Mouse (Mus musculus) cortical plate, adult 2 months (tissue): ENCODE measurements around the gene Fgl2. TPM values are rescaled to one million over a fixed set of nuclear protein-coding genes. Genes with fewer than 3 reads are reported as not detected.

ENCODE experiments used
- H3K27ac ChIP-seq: fragments of 200-500 bp; 2 replicates; pipeline ENCODE4 v1.5.1; 2012; ENCODE audit warnings: low read length, control low read depth, inconsistent platforms; ENCODE audit not compliant: insufficient read depth
- H3K4me1 ChIP-seq: fragments of 200-500 bp; 2 replicates; pipeline ENCODE4 v1.6.1; 2011; ENCODE audit warnings: low read length; ENCODE audit not compliant: control insufficient read depth, insufficient read depth
- H3K4me3 ChIP-seq: fragments of 200-500 bp; 2 replicates; pipeline ENCODE4 v1.5.1; 2011; ENCODE audit warnings: mild to moderate bottlenecking, low read length, control low read depth; ENCODE audit not compliant: insufficient read depth
- CTCF ChIP-seq: fragments of 200-500 bp; IDR thresholded peaks from 2 replicates; pipeline ENCODE4 v1.5.1; 2011; ENCODE audit warnings: mild to moderate bottlenecking, control low read depth, low read length; ENCODE audit not compliant: insufficient read depth; ENCODE audit errors: extremely low read depth
- POLR2A ChIP-seq: fragments of 200-500 bp; IDR thresholded peaks from 2 replicates; pipeline ENCODE4 v1.6.1; 2011; ENCODE audit warnings: mild to moderate bottlenecking, low read length, control low read depth; ENCODE audit not compliant: insufficient read depth; ENCODE audit errors: extremely low read depth
- polyA plus RNA-seq: library from polyadenylated mRNA; depleted of rRNA; stranded (reverse); fragments of >200 nt; gene quantifications from 2 replicates; pipeline ENCODE4 v1.2.3, GENCODE M21; 2012

Fgl2 gene
- polyA plus RNA-seq, 1 experiment, result 1.1 TPM

DNA sequence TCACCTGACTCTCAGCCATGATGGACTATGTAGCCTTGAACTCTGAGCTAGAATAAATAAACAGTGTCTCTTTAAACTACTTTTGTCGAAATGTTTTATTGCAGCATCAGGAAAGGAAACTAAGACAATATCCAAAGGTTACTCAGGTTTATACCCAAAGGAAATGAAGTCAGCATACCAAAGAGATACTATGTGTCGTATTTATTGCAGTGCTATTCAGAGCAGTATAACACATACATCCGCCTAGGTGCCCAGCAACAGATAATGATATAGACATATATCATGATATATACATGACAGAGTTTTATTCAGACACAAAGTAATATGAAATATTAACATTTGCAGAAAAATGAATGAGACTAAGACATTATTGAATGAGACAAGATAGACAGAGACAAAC is 9.1 kb upstream of the Fgl2 start:
- no peak overlapping the region for H3K27ac ChIP-seq
- no peak overlapping the region for H3K4me3 ChIP-seq

DNA sequence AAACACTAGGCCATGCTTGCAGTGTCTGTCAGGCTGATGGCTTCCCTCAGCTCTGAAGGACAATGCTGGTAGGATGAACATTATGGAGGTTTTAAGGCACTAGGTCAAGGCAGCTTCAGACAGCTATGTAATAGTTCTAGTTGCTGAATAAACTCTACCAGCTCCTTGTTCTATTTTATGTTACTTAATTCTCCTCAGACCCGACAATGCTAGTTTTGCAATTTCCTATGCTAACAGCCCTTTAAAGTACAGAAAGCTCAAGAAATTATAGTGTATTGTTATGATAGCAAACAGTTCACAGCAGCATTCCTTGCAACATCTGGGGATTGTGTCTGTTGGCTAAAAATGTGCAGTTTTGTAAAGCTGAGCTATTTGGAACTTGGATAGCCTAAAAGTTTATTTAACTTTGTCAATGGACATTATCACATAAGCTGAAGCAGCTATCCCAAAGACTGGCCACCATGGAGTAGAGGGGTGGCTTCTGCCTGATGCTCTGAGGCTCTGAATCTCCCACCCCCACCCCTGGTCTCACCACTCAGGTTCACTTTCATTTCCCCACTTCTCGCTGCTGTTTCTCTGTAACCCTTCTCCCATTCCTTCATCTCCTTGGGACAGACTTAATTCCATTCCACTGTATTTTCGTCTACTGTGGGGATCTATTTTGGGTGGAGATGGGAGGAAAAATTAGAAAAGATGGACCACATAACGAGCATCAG is 5.9 kb upstream of the Fgl2 start:
- H3K4me1 ChIP-seq, result no peaks in the 10 kb centered on the region
- no peak overlapping the region for H3K27ac ChIP-seq
- TF ChIP-seq POLR2A (no peak), CTCF (no peak)
- H3K4me3 ChIP-seq, result no peak overlapping the region

More for the DNA sequence above, 9.1 kb upstream of the Fgl2 start:
- H3K4me1 ChIP-seq, result no peaks in the 10 kb centered on the region
- TF ChIP-seq CTCF (no peak), POLR2A (no peak)

DNA sequence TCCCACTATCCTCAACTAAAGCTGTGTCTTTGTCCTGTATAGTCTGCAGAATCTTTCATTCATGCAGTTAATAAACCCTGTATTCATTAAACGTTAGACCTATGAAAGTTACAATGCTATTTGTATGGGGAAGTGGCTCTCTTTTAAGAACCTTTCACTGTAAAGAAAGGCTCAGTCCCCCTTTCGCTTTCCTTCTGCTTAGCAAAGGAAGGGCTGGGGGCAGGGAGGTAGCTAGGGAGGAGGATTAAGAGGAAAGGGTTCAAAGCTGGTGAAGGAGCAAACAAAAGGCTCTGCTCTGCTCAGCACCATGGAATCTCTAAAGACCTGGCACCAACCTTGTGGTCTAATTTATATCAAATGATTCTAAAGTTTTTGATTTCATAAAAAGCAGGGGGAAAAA is 4.9 kb upstream of the Fgl2 start:
- H3K4me3 ChIP-seq, result no peak overlapping the region
- H3K27ac ChIP-seq, result no peak overlapping the region
- TF ChIP-seq CTCF (no peak), POLR2A (no peak)
- no peaks in the 10 kb centered on the region for H3K4me1 ChIP-seq

DNA sequence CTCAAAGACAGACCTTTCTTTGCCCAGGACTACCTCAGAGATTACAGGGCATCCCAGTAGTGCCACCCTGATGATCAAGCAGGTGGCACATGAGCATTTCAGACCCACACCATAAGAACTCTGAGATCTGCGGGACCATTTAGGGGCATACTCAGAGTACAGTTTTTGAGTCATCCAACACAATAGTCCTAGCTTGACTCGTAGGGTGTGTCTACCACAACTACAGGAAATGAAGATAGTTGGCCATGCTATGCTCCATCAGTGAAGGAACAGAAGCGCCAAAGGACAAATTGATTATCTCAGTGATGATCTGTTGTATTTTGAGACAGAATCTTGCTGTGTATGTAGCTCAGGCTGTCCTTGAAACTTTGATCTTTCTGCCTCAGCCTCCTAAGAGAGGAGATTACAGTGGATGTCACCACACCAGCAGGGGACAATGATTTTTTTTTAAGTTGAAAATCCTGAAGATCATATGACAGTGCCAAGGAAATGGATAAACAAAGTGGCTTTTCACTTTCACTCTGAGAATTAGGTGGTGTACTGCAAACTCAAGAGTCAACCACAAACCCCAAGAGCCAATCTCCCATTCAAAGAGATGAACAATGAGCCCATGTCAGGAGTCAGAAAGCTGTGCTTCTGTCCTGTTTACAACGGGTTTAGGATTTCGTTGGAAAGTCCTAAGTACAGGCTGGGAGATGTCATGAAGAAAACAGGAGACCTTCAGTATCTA is 2.1 kb upstream of the Fgl2 start:
- Histone ChIP-seq H3K4me3 (no peak overlapping the region), H3K4me1 (no peaks in the 10 kb centered on the region), H3K27ac (no peak overlapping the region)
- no peak for TF ChIP-seq POLR2A
- TF ChIP-seq CTCF, result no peak

DNA sequence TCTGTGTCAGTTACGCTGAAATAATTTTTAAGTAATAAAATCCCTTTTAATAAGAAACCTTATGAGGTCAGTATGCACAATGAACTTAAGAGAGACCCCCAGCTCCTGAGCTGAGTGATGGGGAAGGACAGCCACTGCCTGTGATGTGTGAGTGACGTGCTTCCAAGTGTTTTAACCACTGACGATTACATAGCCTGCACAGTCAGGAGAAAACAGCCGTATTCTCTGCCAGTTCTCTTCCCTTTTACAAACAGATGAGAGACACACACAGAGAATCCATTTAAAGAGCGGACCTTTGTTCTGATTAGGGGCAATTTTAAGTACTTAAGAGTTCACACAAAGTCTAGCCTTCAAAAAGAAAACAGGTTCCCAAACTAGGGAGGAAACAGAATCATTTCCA is 522 bp upstream of the Fgl2 start:
- no peaks in the 10 kb centered on the region for H3K4me1 ChIP-seq
- TF ChIP-seq CTCF (no peak), POLR2A (no peak)
- no peak overlapping the region for H3K27ac ChIP-seq
- H3K4me3 ChIP-seq, result peak overlapping the region; percentile 34; the same call in 1 of the 2 replicates

DNA sequence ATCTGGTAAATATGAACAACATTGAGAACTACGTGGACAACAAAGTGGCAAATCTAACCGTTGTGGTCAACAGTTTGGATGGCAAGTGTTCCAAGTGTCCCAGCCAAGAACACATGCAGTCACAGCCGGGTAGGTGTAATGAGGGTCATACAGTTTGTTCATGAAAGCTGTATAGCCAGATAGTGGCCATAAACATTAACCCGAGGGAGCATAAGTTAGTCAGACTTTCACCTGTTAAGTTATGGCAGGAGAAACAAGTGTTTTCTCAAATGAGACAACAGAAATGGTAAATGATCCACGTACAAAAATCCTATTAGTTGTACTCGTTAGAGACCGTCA is 707 bp downstream of the Fgl2 start:
- peak overlapping the region; percentile 34; the same call in 1 of the 2 replicates for H3K4me3 ChIP-seq
- H3K4me1 ChIP-seq, result no peaks in the 10 kb centered on the region
- TF ChIP-seq POLR2A, result no peak
- TF ChIP-seq CTCF, result no peak
- no peak overlapping the region for H3K27ac ChIP-seq

DNA sequence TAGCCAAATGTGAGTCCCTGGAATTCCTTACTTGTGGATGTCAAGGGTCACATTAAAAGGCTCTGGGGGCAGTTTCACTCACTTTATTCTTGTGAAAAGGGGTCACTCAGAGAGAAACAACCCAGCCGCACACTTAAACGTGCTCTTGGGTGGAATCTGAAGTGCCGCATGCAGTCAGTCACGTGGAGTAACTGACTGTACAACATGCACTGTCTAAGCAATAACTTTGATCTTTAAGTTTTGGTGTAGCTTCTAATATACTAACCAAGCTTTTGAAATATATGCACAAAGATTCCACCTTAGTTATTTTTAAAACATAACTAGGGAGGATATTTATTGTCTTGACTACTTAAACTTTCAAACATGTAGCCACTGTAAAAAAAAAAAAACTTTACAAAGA is 4.5 kb downstream of the Fgl2 start:
- H3K4me1 ChIP-seq, result no peaks in the 10 kb centered on the region
- no peak overlapping the region for H3K4me3 ChIP-seq
- H3K27ac ChIP-seq, result no peak overlapping the region
- TF ChIP-seq CTCF, result no peak
- TF ChIP-seq POLR2A, result no peak

DNA sequence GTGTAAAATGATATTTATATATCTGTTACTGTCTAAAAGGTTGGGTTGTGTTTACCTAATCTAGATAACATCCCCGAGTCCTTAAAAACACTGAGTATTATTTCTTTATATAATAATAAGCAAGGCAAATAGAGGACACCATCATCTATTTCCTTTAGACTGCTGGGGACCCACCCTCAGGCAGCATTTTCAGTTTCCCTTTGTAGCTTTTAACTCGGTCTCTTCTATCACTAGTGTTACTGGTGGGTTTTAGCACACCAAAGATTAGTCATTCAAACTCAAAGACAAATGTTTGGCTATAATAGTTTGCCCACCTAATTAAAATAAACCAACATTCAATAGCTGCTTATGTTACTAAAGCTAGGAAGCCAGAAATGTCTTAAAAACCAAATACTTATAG is 6.0 kb downstream of the Fgl2 start:
- H3K4me1 ChIP-seq, result no peaks in the 10 kb centered on the region
- no peak overlapping the region for H3K27ac ChIP-seq
- TF ChIP-seq CTCF (no peak), POLR2A (no peak)
- H3K4me3 ChIP-seq, result no peak overlapping the region

DNA sequence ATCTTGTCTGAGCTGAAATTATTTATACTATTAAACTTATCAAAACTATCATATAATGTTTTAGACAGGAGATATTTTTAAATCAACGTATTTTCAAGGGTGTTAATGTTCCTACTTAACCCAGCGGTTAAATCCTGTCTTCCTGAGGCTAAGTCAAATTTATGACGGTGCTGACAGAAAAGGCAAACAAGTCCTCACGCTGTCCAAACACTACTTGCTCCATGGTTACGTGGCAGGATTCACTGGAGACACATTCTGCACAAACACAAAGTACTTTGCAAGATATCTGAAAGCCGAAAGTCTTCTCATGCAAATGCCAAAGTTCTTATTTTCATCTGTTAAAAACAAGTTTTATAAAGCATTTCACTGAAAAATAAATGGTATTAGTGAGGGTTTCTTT is 9.5 kb downstream of the Fgl2 start:
- no peak overlapping the region for H3K27ac ChIP-seq
- TF ChIP-seq CTCF (no peak), POLR2A (no peak)
- no peaks in the 10 kb centered on the region for H3K4me1 ChIP-seq
- H3K4me3 ChIP-seq, result no peak overlapping the region

DNA sequence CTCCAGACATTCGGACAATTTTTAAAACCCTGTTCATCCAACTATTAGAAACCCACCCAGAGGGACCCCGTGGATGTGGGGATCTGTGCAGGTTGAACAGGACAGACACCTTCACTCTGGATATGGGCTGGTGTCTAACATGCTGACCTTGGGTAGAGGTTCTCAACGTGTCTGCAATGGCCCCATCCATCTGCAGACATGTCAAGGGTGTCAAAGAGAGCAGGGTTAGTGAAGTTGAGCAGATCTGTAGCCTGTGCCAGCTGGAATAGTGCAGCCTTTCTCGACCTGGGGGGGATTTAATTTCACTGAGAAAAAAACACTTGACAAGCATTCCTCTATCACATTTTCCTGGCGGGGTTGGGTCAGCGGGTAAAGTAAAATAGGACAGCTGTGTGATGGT is 10.2 kb downstream of the Fgl2 start:
- no peaks in the 10 kb centered on the region for H3K4me1 ChIP-seq
- TF ChIP-seq POLR2A (no peak), CTCF (no peak)
- no peak overlapping the region for H3K4me3 ChIP-seq
- H3K27ac ChIP-seq, result no peak overlapping the region
